Mouse (Mus musculus): Measurements from ENCODE around the gene Asphd2. TPM values are rescaled to one million over a fixed set of nuclear protein-coding genes. Genes with fewer than 3 reads are reported as not detected.

Gene Asphd2
- polyA plus RNA-seq, 1 experiment from 2014 or later: 29.5 TPM

GRCm38 (mm10) chr5:112382042-112382441 is 12.6 kb downstream of the Asphd2 start:
- Histone ChIP-seq H3K4me1 (ENCODE audit: control insufficient read depth, insufficient read depth, low read depth, low read length) (peaks cover 8% of the 10 kb centered on the region), H3K27me3 (replicated peaks; ENCODE audit: control insufficient read depth, insufficient read depth, low read length) (no peaks in the 10 kb centered on the region), H3K9ac (ENCODE audit: low read depth, low read length) (no peak overlapping the region), H3K36me3 (ENCODE audit: control insufficient read depth, insufficient read depth, low read length) (peaks cover 31% of the 10 kb centered on the region), H3K4me2 (ENCODE audit: low read length) (no peak overlapping the region), H3K4me3 (ENCODE audit: low read length) (no peak overlapping the region), H3K27ac (ENCODE audit: low read depth, low read length) (peak overlapping the region; percentile 64), H3K9me3 (ENCODE audit: control insufficient read depth, low read length) (no peaks in the 10 kb centered on the region)
- ATAC-seq: no peak
- 61% methylated on average over 9 of the region's 9 CpGs for WGBS

- 85% methylated on average over 11 of the region's 11 CpGs for WGBS
- Histone ChIP-seq H3K4me2 (ENCODE audit: low read length) (no peak overlapping the region), H3K9ac (ENCODE audit: low read depth, low read length) (no peak overlapping the region), H3K4me1 (ENCODE audit: control insufficient read depth, insufficient read depth, low read depth, low read length) (peaks cover 8% of the 10 kb centered on the region), H3K36me3 (ENCODE audit: control insufficient read depth, insufficient read depth, low read length) (peaks cover 24% of the 10 kb centered on the region), H3K27me3 (replicated peaks; ENCODE audit: control insufficient read depth, insufficient read depth, low read length) (no peaks in the 10 kb centered on the region), H3K4me3 (ENCODE audit: low read length) (no peak overlapping the region), H3K9me3 (ENCODE audit: control insufficient read depth, low read length) (no peaks in the 10 kb centered on the region), H3K27ac (ENCODE audit: low read depth, low read length) (no peak overlapping the region)
- ATAC-seq: 0 out of 2 replicates have a peak, but pooled peaks have one; percentile 4
These were observed 13.5 kb downstream of the Asphd2 start for GRCm38 (mm10) chr5:112381154-112381553.

- H3K27me3 ChIP-seq (replicated peaks; ENCODE audit: control insufficient read depth, insufficient read depth, low read length): no peaks in the 10 kb centered on the region
- no peak overlapping the region for H3K4me3 ChIP-seq (ENCODE audit: low read length)
- H3K9ac ChIP-seq (ENCODE audit: low read depth, low read length): no peak overlapping the region
- peaks cover 21% of the 10 kb centered on the region for H3K36me3 ChIP-seq (ENCODE audit: control insufficient read depth, insufficient read depth, low read length)
- H3K4me2 ChIP-seq (ENCODE audit: low read length): no peak overlapping the region
- no peaks in the 10 kb centered on the region for H3K9me3 ChIP-seq (ENCODE audit: control insufficient read depth, low read length)
- no peak for ATAC-seq
- H3K4me1 ChIP-seq (ENCODE audit: control insufficient read depth, insufficient read depth, low read depth, low read length): peaks cover 8% of the 10 kb centered on the region
- WGBS: 88% methylated on average over 6 of the region's 6 CpGs
- H3K27ac ChIP-seq (ENCODE audit: low read depth, low read length): no peak overlapping the region
These were observed 15.9 kb downstream of the Asphd2 start for GRCm38 (mm10) chr5:112378716-112379115.

- Histone ChIP-seq H3K27me3 (replicated peaks; ENCODE audit: control insufficient read depth, insufficient read depth, low read length) (no peaks in the 10 kb centered on the region), H3K9me3 (ENCODE audit: control insufficient read depth, low read length) (no peaks in the 10 kb centered on the region), H3K4me3 (ENCODE audit: low read length) (no peak overlapping the region), H3K27ac (ENCODE audit: low read depth, low read length) (no peak overlapping the region), H3K4me2 (ENCODE audit: low read length) (no peak overlapping the region), H3K36me3 (ENCODE audit: control insufficient read depth, insufficient read depth, low read length) (peaks cover 21% of the 10 kb centered on the region), H3K4me1 (ENCODE audit: control insufficient read depth, insufficient read depth, low read depth, low read length) (peaks cover 13% of the 10 kb centered on the region), H3K9ac (ENCODE audit: low read depth, low read length) (no peak overlapping the region)
- 100% methylated on average over 1 of the region's 1 CpGs for WGBS
- no peak for ATAC-seq
These were observed 17.3 kb downstream of the Asphd2 start for GRCm38 (mm10) chr5:112377380-112377779.

- WGBS: 79% methylated on average over 4 of the region's 4 CpGs
- peaks cover 21% of the 10 kb centered on the region for H3K36me3 ChIP-seq (ENCODE audit: control insufficient read depth, insufficient read depth, low read length)
- H3K9ac ChIP-seq (ENCODE audit: low read depth, low read length): no peak overlapping the region
- no peaks in the 10 kb centered on the region for H3K27me3 ChIP-seq (replicated peaks; ENCODE audit: control insufficient read depth, insufficient read depth, low read length)
- H3K9me3 ChIP-seq (ENCODE audit: control insufficient read depth, low read length): no peaks in the 10 kb centered on the region
- peaks cover 21% of the 10 kb centered on the region for H3K4me1 ChIP-seq (ENCODE audit: control insufficient read depth, insufficient read depth, low read depth, low read length)
- no peak overlapping the region for H3K27ac ChIP-seq (ENCODE audit: low read depth, low read length)
- H3K4me2 ChIP-seq (ENCODE audit: low read length): no peak overlapping the region
- no peak overlapping the region for H3K4me3 ChIP-seq (ENCODE audit: low read length)
- no peak for ATAC-seq
These were observed 18.6 kb downstream of the Asphd2 start for GRCm38 (mm10) chr5:112376111-112376510.

- ATAC-seq: peak; percentile 92
- H3K4me3 ChIP-seq (ENCODE audit: low read length): no peak overlapping the region
- H3K4me1 ChIP-seq (ENCODE audit: control insufficient read depth, insufficient read depth, low read depth, low read length): peaks cover 47% of the 10 kb centered on the region
- H3K36me3 ChIP-seq (ENCODE audit: control insufficient read depth, insufficient read depth, low read length): peaks cover 21% of the 10 kb centered on the region
- peak overlapping the region; percentile 31 for H3K9ac ChIP-seq (ENCODE audit: low read depth, low read length)
- WGBS: 9% methylated on average over 7 of the region's 7 CpGs
- H3K27me3 ChIP-seq (replicated peaks; ENCODE audit: control insufficient read depth, insufficient read depth, low read length): no peaks in the 10 kb centered on the region
- peak overlapping the region; percentile 9; the same call in 1 of the 2 replicates for H3K4me2 ChIP-seq (ENCODE audit: low read length)
- H3K9me3 ChIP-seq (ENCODE audit: control insufficient read depth, low read length): no peaks in the 10 kb centered on the region
- peak overlapping the region; percentile 89 for H3K27ac ChIP-seq (ENCODE audit: low read depth, low read length)
These were observed 22.7 kb downstream of the Asphd2 start for GRCm38 (mm10) chr5:112371933-112372332.

- Histone ChIP-seq H3K27me3 (replicated peaks; ENCODE audit: control insufficient read depth, insufficient read depth, low read length) (no peaks in the 10 kb centered on the region), H3K9ac (ENCODE audit: low read depth, low read length) (peak overlapping the region; percentile 41), H3K27ac (ENCODE audit: low read depth, low read length) (peak overlapping the region; percentile 89), H3K36me3 (ENCODE audit: control insufficient read depth, insufficient read depth, low read length) (peaks cover 19% of the 10 kb centered on the region), H3K4me2 (ENCODE audit: low read length) (no peak overlapping the region), H3K4me3 (ENCODE audit: low read length) (no peak overlapping the region), H3K4me1 (ENCODE audit: control insufficient read depth, insufficient read depth, low read depth, low read length) (peaks cover 47% of the 10 kb centered on the region), H3K9me3 (ENCODE audit: control insufficient read depth, low read length) (no peaks in the 10 kb centered on the region)
- ATAC-seq: no peak
- 65% methylated on average over 12 of the region's 12 CpGs for WGBS
These were observed 24.3 kb downstream of the Asphd2 start for GRCm38 (mm10) chr5:112370236-112370813.

- 78% methylated on average over 13 of the region's 13 CpGs for WGBS
- Histone ChIP-seq H3K9ac (ENCODE audit: low read depth, low read length) (peak overlapping the region; percentile 41; the same call in 1 of the 2 replicates), H3K36me3 (ENCODE audit: control insufficient read depth, insufficient read depth, low read length) (peaks cover 17% of the 10 kb centered on the region; the same call in 1 of the 2 replicates)
These were observed 25.3 kb downstream of the Asphd2 start for GRCm38 (mm10) chr5:112369326-112369725.

GRCm38 (mm10) chr5:112368666-112369065 is 26.0 kb downstream of the Asphd2 start:
- Histone ChIP-seq H3K36me3 (ENCODE audit: control insufficient read depth, insufficient read depth, low read length) (peaks cover 17% of the 10 kb centered on the region; the same call in 1 of the 2 replicates), H3K4me1 (ENCODE audit: control insufficient read depth, insufficient read depth, low read depth, low read length) (peaks cover 47% of the 10 kb centered on the region), H3K4me3 (ENCODE audit: low read length) (no peak overlapping the region), H3K27me3 (replicated peaks; ENCODE audit: control insufficient read depth, insufficient read depth, low read length) (no peaks in the 10 kb centered on the region), H3K27ac (ENCODE audit: low read depth, low read length) (peak overlapping the region; percentile 64), H3K9me3 (ENCODE audit: control insufficient read depth, low read length) (no peaks in the 10 kb centered on the region), H3K9ac (ENCODE audit: low read depth, low read length) (0 out of 2 replicates have a peak overlapping the region, but pooled peaks have one; percentile 0), H3K4me2 (ENCODE audit: low read length) (no peak overlapping the region)
- ATAC-seq: 0 out of 2 replicates have a peak, but pooled peaks have one; percentile 12
- WGBS: 50% methylated on average over 10 of the region's 10 CpGs

More at GRCm38 (mm10) chr5:112369326-112369725, 25.3 kb downstream of the Asphd2 start:
- Histone ChIP-seq H3K27ac (ENCODE audit: low read depth, low read length) (peak overlapping the region; percentile 65), H3K4me2 (ENCODE audit: low read length) (no peak overlapping the region), H3K9me3 (ENCODE audit: control insufficient read depth, low read length) (no peaks in the 10 kb centered on the region), H3K27me3 (replicated peaks; ENCODE audit: control insufficient read depth, insufficient read depth, low read length) (no peaks in the 10 kb centered on the region), H3K4me3 (ENCODE audit: low read length) (no peak overlapping the region), H3K4me1 (ENCODE audit: control insufficient read depth, insufficient read depth, low read depth, low read length) (peaks cover 47% of the 10 kb centered on the region)
- no peak for ATAC-seq
